Mouse (Mus musculus) gastrocnemius, postnatal 25 days (tissue): Measurements from ENCODE around the gene Zfp985. TPM values are rescaled to one million over a fixed set of nuclear protein-coding genes. Genes with fewer than 3 reads are reported as not detected.
"Not testable (repeated sequence)": the region's sequence is repeated elsewhere in the genome, so short reads cannot be mapped to it uniquely, and the experiment has no call there.

Experiments
- DNase-seq: peaks from one replicate; pipeline ENCODE4 v3.0.0; 2022
- total RNA-seq, 2 experiments: library from RNA; stranded (reverse); gene quantifications; 1 replicate in 1 of 2; 2 replicates in 1 of 2; pipeline ENCODE4 v1.2.3; 2021

Gene Zfp985
- total RNA-seq, 2 experiments from 2014 or later: not detected

DNA sequence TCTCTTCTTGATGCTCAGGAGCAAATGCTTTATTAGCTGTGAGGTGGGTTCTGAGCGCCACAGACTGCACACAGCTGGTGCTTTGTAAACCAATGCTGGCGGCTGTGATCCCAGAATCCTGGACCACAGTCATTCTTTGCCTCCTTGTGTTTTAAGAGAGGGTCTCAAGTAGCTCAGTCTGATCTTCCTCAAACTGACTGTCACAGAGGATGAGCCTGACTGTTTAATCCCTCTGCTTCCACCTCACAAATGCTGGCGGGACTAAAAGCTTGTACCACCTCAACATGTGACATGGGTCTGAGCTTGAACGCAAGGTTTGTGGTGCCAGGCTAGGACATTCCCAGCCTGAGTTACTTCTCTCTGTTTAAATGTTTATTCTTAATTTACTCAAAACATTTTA, 52.4 kb downstream of the Zfp985 start:
- DNase-seq: no peak

DNA sequence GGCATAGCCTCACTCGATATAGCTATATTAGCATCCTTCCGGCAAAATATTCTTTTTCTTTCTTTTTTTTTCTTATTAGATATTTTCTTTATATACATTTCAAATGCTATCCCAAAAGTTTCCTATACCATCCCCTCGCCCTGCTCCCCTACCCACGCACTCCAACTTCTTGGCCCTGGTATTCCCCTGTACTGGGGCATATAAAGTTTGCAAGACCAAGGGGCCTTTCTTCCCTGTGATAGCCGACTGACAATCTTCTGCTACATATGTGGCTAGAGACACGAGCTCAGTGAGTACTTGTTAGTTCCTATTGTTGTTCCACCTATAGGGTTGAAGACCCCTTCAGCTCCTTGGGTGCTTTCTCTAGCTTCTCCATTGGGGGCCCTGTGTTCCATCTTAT, 53.4 kb downstream of the Zfp985 start:
- DNase-seq: not testable (repeated sequence)

DNA sequence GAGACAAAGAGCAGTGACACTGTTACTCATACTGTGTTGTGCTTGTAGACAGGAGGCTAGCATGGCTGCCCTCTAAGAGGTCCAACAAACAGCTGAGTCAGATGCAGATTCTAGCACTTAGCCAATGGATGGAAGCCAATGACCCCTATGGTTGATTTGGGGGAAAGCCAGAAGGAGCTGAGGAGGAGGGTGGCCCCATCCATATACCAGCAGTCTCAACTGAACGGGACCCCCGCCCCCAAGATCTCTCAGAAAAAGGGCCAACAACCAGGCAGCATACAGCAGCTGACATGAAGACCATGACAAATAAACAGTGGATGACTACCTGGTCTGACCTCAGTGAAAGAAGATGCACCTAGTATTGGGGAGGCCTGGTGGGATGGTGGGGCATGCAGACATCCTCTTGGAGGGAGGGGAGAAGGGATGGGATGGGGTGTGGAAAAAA, 80.8 kb downstream of the Zfp985 start:
- DNase-seq: not testable (repeated sequence)

Other genes starting within 250 kb of the Zfp985 start
- not detected for gene Zfp988, start 247.6 kb upstream of the Zfp985 start, total RNA-seq
- not detected for gene Zfp978, start 192.0 kb upstream of the Zfp985 start, total RNA-seq
- gene Zfp982, start 60.9 kb upstream of the Zfp985 start, total RNA-seq: 1 to 10 TPM; 2.9 to 5.0 TPM
- under 1 TPM; 0.15 to 0.19 TPM for gene Gm16503, start 13.1 kb upstream of the Zfp985 start, total RNA-seq
- gene Zfp979, start 89.2 kb downstream of the Zfp985 start, total RNA-seq: 1 to 10 TPM; 1.2 to 1.7 TPM
- not detected for gene Zfp534, start 149.3 kb downstream of the Zfp985 start, total RNA-seq